In genomic region chr3:84826405-84826804, GRCm38 (mm10) we compare ENCODE assay signal across 11 mouse cellular contexts. TPM values are rescaled to one million over a fixed set of nuclear protein-coding genes. Genes with fewer than 3 reads are reported as not detected.
A peak's percentile ranks its signal among the peaks of the same experiment; 100 is the strongest.
DNase-seq lines count a peak whose midpoint lies in the region; ATAC-seq and TF ChIP-seq lines count a peak whose summit lies in the region.
"Had no signal": no experiment of that assay in that cellular context is flagged by ENCODE, and none has a peak within 500 bp of the region (broad histone marks: within the 10 kb centered on the region; RNA-seq: fewer than 3 reads in every experiment).

No protein-coding gene starts in this region.

- TF ChIP-seq POLR2A in CH12.LX (IDR thresholded peaks at IDR 0.05; ENCODE audit: low read depth, low read length), result no peak

- H3K79me2 ChIP-seq in CH12.LX (replicated peaks; ENCODE audit: control insufficient read depth, extremely low read depth, insufficient read depth, poor library complexity, severe bottlenecking), result peaks cover 50% of the 10 kb centered on the region
- peaks cover 97% of the 10 kb centered on the region for H3K79me2 ChIP-seq in macrophage (ENCODE audit: inconsistent target)

- TF ChIP-seq CTCF in CH12.LX (conservative IDR thresholded peaks at IDR 0.05 in 1 of 2, IDR thresholded peaks at IDR 0.05 in 1 of 2; ENCODE audit: low read depth in 2 of 2, low read length in 2 of 2), result no peak

- 0 out of 2 replicates have a peak overlapping the region, but pooled peaks have one; percentile 12 for H3K4me2 ChIP-seq in heart, embryonic 16.5 days (ENCODE audit: low read depth, low read length)
- H3K4me2 ChIP-seq in CH12.LX (ENCODE audit: insufficient read depth, low read depth, poor library complexity, severe bottlenecking), result peak overlapping the region; percentile 89
- H3K4me2 ChIP-seq: neural tube, embryonic 13.5 days had no signal

- no peak for DNase-seq in heart, adult 11 months
- no peak for DNase-seq in CH12.LX (ENCODE audit: extremely low read depth)
- DNase-seq in adrenal gland, postnatal 36 days, result peak; percentile 38 to 47
- no peak for DNase-seq in kidney, adult 11 months
- DNase-seq in ovary, adult 18-20 months (ENCODE audit: low spot score), result no peak
- DNase-seq in hindbrain, embryonic 10.5 days (ENCODE audit: low spot score), result no peak
- DNase-seq: thymus, adult 18-20 months had no signal

- TF ChIP-seq EP300 in CH12.LX (IDR thresholded peaks at IDR 0.05; ENCODE audit: low read length), result no peak

- H3K27ac ChIP-seq in heart, embryonic 16.5 days (ENCODE audit: low read length), result 0 out of 2 replicates have a peak overlapping the region, but pooled peaks have one; percentile 23
- H3K27ac ChIP-seq in CH12.LX (ENCODE audit: insufficient read depth, low read depth) (peak overlapping the region; percentile 87), macrophage (peak overlapping the region; percentile 56)
- no peak overlapping the region for H3K27ac ChIP-seq in hindbrain, embryonic 10.5 days
- H3K27ac ChIP-seq: neural tube, embryonic 13.5 days had no signal

- no peaks in the 10 kb centered on the region for H3K27me3 ChIP-seq in heart, embryonic 16.5 days (ENCODE audit: control insufficient read depth, insufficient read depth, low read length)
- H3K27me3 ChIP-seq in CH12.LX (replicated peaks), result no peaks in the 10 kb centered on the region
- no peaks in the 10 kb centered on the region for H3K27me3 ChIP-seq in hindbrain, embryonic 10.5 days (ENCODE audit: insufficient read depth, poor library complexity, severe bottlenecking)
- H3K27me3 ChIP-seq: neural tube, embryonic 13.5 days had no signal

- TF ChIP-seq RAD21 in CH12.LX (IDR thresholded peaks at IDR 0.05; ENCODE audit: low read depth, low read length), result no peak

- H3K4me1 ChIP-seq in heart, embryonic 16.5 days (ENCODE audit: control insufficient read depth, insufficient read depth, low read length), result peaks cover 11% of the 10 kb centered on the region
- H3K4me1 ChIP-seq in CH12.LX (ENCODE audit: control insufficient read depth in 1 of 2, insufficient read depth in 2 of 2), result peaks cover 6 to 83% of the 10 kb centered on the region in 2 experiments; a peak in 3 of 4 replicates
- H3K4me1 ChIP-seq in hindbrain, embryonic 10.5 days (replicated peaks), result 0 out of 2 replicates have a peak, but pooled peaks cover 4% of the 10 kb centered on the region

- no peak overlapping the region for H3K4me3 ChIP-seq in heart, embryonic 16.5 days (ENCODE audit: low read length)
- H3K4me3 ChIP-seq in CH12.LX (replicated peaks in 1 of 3; ENCODE audit: low read depth in 2 of 3, low read length in 2 of 3, poor library complexity in 1 of 3), result peak overlapping the region in 1 of 3 experiments; percentile 33
- no peak overlapping the region for H3K4me3 ChIP-seq in macrophage (ENCODE audit: inconsistent target)
- no peak overlapping the region for H3K4me3 ChIP-seq in hindbrain, embryonic 10.5 days
- H3K4me3 ChIP-seq: neural tube, embryonic 13.5 days had no signal

- H3K9ac ChIP-seq in heart, embryonic 16.5 days (ENCODE audit: low read length), result 0 out of 2 replicates have a peak overlapping the region, but pooled peaks have one; percentile 2
- peak overlapping the region; percentile 80 for H3K9ac ChIP-seq in CH12.LX (ENCODE audit: insufficient read depth, low read depth)
- H3K9ac ChIP-seq: neural tube, embryonic 13.5 days had no signal

- ATAC-seq in heart, embryonic 16.5 days (replicated peaks; ENCODE audit: extremely low read depth, insufficient read depth, low FRiP score), result no peak; the same call in 1 of the 2 replicates

- in situ Hi-C loops in CH12.LX (cut with MboI; ENCODE audit: low pct_ligation_motif_present, low pct_unique_long_range_greater_than_20kb, low sequenced_read_pairs), result no loop called here

- H3K36me3 ChIP-seq in heart, embryonic 16.5 days (ENCODE audit: control insufficient read depth, insufficient read depth), result no peaks in the 10 kb centered on the region
- H3K36me3 ChIP-seq in CH12.LX (replicated peaks in 1 of 2; ENCODE audit: control insufficient read depth in 1 of 2, insufficient read depth in 1 of 2, low read length in 1 of 2) (peaks cover 3 to 24% of the 10 kb centered on the region in 2 experiments), macrophage (ENCODE audit: inconsistent target) (no peaks in the 10 kb centered on the region)
- no peaks in the 10 kb centered on the region for H3K36me3 ChIP-seq in hindbrain, embryonic 10.5 days
- H3K36me3 ChIP-seq: neural tube, embryonic 13.5 days had no signal

- dilution Hi-C loops in CH12.LX (cut with MboI; ENCODE audit: extremely low pct_ligation_motif_present, extremely low pct_unique_long_range_greater_than_20kb, low sequenced_read_pairs), result no loop called here

- no peaks in the 10 kb centered on the region for H3K9me3 ChIP-seq in heart, embryonic 16.5 days (replicated peaks; ENCODE audit: control insufficient read depth, low read length)
- no peaks in the 10 kb centered on the region for H3K9me3 ChIP-seq in CH12.LX (replicated peaks; ENCODE audit: low read length)
- H3K9me3 ChIP-seq in hindbrain, embryonic 10.5 days, result no peaks in the 10 kb centered on the region
- H3K9me3 ChIP-seq: G1E; neural tube, embryonic 13.5 days had no signal

- WGBS in heart, embryonic 16.5 days, result 28% methylated on average over 3 of the region's 3 CpGs
- 66% methylated on average over 3 of the region's 3 CpGs for WGBS in macrophage (ENCODE audit: missing documents)
- 96% methylated on average over 3 of the region's 3 CpGs for WGBS in hindbrain, embryonic 10.5 days

TF ChIP-seq in CH12.LX, 34 proteins besides CTCF, POLR2A, EP300 and RAD21:
- peak; percentile 84 for TF ChIP-seq NRF1 (IDR thresholded peaks at IDR 0.05; ENCODE audit: low read depth, low read length)
- TF ChIP-seq ZMIZ1 (IDR thresholded peaks at IDR 0.05; ENCODE audit: low read depth, low read length), result no peak

RNA-seq across cellular contexts. Expression of gene Fbxw7, which starts 11.3 kb away (rescaled TPM):
- 9.9 and 12.1 TPM in 2 replicates for polyA plus RNA-seq in heart, embryonic 16.5 days (2015; fragmentation: Nextera tagmentation; extraction: Ambion mirVana)
- 28.5 and 32.5 TPM in 2 replicates for total RNA-seq in CH12.LX (2012; rRNA removed)
- 29.8 and 32.6 TPM in 2 replicates for total RNA-seq in CH12.LX (2014; rRNA removed)
- polyA plus RNA-seq in CH12.LX (2012; ENCODE audit: insufficient read length, low read depth), result 28.4 and 31.3 TPM in 2 replicates
- total RNA-seq in adrenal gland, postnatal 36 days (2021), result 10 to 100 TPM; 15.2 to 18.6 TPM
- 10 to 100 TPM; 12.8 to 96.2 (median 58.5) TPM for total RNA-seq in macrophage (2018; cell fraction: chromatin; rRNA removed)
- total RNA-seq in macrophage (2018; cell fraction: cytosol; rRNA removed), result 10 to 100 TPM in 25 of 26 experiments, 1 to 10 TPM in 1; 7.7 to 33.3 (median 20.9) TPM
- total RNA-seq in macrophage (2018; cell fraction: nucleus; rRNA removed), result 10 to 100 TPM; 20.8 to 79.1 (median 49.0) TPM
- 8.8 to 24.4 TPM (median 13.3 TPM) in 3 replicates for polyA plus RNA-seq in macrophage (2018)
- polyA plus RNA-seq in hindbrain, embryonic 10.5 days (2016; fragmentation: Nextera tagmentation; extraction: Ambion mirVana), result 10.0 and 13.4 TPM in 2 replicates

Comparison
In these comparisons a context has a peak if more than half of its experiments do, and no peak if none do; other contexts are left out.
1. DNase-seq: peak in adrenal gland, postnatal 36 days (2 of 2); none in heart, adult 11 months (single experiment), CH12.LX (single experiment), kidney, adult 11 months (single experiment), ovary, adult 18-20 months (single experiment) and hindbrain, embryonic 10.5 days (single experiment).